Mouse (Mus musculus): Measurements from ENCODE around the gene Tshz3. TPM values are rescaled to one million over a fixed set of nuclear protein-coding genes. Genes with fewer than 3 reads are reported as not detected.

Tshz3 gene
- polyA plus RNA-seq, 1 experiment, result 8.5 TPM

DNA sequence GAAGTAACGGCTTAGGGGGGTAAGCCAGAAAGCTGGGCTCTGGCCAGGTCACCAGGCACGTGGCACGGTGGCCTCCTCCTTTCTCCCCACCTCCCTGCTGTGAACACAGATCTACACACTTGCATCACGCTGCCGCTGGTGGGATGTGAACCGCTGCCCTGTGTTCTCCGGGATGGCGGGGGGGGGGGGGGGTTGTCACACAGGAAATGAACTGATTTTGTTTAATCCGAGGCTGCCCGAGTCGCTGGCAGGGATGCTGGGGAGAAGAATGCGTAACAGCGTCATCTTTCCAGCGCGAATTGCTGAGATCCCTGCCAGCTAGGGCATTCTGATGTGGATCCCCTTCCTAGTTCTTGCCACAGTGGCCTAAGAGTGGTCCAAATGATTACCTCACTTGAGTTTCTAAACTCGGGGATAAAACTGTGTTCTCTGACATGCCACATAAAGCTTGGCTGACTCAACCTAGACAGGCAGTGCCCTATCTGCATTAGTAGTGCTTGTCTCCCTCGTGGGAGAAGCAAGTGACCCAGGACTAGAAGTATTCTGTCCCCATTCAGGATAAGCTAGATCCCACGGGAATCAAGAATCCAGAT lies 18.0 kb upstream of the Tshz3 start:
- Histone ChIP-seq H3K79me2 (ENCODE audit: control insufficient read depth, insufficient read depth) (no peaks in the 10 kb centered on the region), H3K4me3 (ENCODE audit: insufficient read depth, poor library complexity, severe bottlenecking) (no peak overlapping the region), H3K36me3 (ENCODE audit: control insufficient read depth, insufficient read depth) (no peaks in the 10 kb centered on the region), H3ac (ENCODE audit: control insufficient read depth, insufficient read length, low read depth) (peak overlapping the region; percentile 19), H3K79me3 (ENCODE audit: low read depth) (no peaks in the 10 kb centered on the region), H3K27me3 (ENCODE audit: control insufficient read depth, insufficient read depth, insufficient read length) (no peaks in the 10 kb centered on the region)
- TF ChIP-seq MYOG (IDR thresholded peaks at IDR 0.05; ENCODE audit: control insufficient read depth, extremely low read depth, insufficient read length) (no peak), CTCF (IDR thresholded peaks at IDR 0.05; ENCODE audit: control insufficient read depth, insufficient read depth, insufficient read length) (no peak), CEBPB (IDR thresholded peaks at IDR 0.05; ENCODE audit: low read depth) (no peak), USF1 (IDR thresholded peaks at IDR 0.05; ENCODE audit: low read depth) (no peak), MYOD1 (IDR thresholded peaks at IDR 0.05; ENCODE audit: control insufficient read depth, insufficient read length, low read depth) (no peak), FOSL1 (IDR thresholded peaks at IDR 0.05; ENCODE audit: insufficient read depth, low read length, poor library complexity, severe bottlenecking) (no peak), MAX (IDR thresholded peaks at IDR 0.05) (no peak)

DNA sequence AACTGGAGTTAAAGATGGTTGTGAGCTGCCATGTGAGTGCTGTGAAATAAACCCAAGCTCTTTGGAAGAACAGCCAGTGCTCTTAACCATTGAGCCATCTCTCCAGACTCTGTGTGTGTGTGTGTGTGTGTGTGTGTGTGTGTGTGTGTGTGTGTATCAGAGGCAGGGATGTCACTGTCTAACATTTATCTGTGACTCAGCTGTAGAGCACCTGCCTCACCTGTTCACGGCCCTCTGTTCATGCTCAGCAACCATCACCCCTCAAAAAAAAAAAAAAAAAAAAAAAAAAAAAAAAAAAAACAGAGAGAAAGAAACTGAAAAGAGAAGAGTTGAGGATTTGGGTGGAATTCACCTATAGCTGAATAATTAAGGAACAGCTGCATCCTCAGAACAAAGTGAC lies 10.4 kb upstream of the Tshz3 start:
- H3K4me3 ChIP-seq (ENCODE audit: insufficient read depth, poor library complexity, severe bottlenecking), result no peak overlapping the region
- H3K27me3 ChIP-seq (ENCODE audit: control insufficient read depth, insufficient read depth, insufficient read length), result no peaks in the 10 kb centered on the region
- no peak overlapping the region for H3ac ChIP-seq (ENCODE audit: control insufficient read depth, insufficient read length, low read depth)
- H3K36me3 ChIP-seq (ENCODE audit: control insufficient read depth, insufficient read depth), result no peaks in the 10 kb centered on the region
- H3K79me2 ChIP-seq (ENCODE audit: control insufficient read depth, insufficient read depth), result no peaks in the 10 kb centered on the region
- no peaks in the 10 kb centered on the region for H3K79me3 ChIP-seq (ENCODE audit: low read depth)
- TF ChIP-seq CEBPB (IDR thresholded peaks at IDR 0.05; ENCODE audit: low read depth) (no peak), USF1 (IDR thresholded peaks at IDR 0.05; ENCODE audit: low read depth) (no peak), MYOD1 (IDR thresholded peaks at IDR 0.05; ENCODE audit: control insufficient read depth, insufficient read length, low read depth) (no peak), MYOG (IDR thresholded peaks at IDR 0.05; ENCODE audit: control insufficient read depth, extremely low read depth, insufficient read length) (no peak), CTCF (IDR thresholded peaks at IDR 0.05; ENCODE audit: control insufficient read depth, insufficient read depth, insufficient read length) (no peak), FOSL1 (IDR thresholded peaks at IDR 0.05; ENCODE audit: insufficient read depth, low read length, poor library complexity, severe bottlenecking) (no peak), MAX (IDR thresholded peaks at IDR 0.05) (no peak)

DNA sequence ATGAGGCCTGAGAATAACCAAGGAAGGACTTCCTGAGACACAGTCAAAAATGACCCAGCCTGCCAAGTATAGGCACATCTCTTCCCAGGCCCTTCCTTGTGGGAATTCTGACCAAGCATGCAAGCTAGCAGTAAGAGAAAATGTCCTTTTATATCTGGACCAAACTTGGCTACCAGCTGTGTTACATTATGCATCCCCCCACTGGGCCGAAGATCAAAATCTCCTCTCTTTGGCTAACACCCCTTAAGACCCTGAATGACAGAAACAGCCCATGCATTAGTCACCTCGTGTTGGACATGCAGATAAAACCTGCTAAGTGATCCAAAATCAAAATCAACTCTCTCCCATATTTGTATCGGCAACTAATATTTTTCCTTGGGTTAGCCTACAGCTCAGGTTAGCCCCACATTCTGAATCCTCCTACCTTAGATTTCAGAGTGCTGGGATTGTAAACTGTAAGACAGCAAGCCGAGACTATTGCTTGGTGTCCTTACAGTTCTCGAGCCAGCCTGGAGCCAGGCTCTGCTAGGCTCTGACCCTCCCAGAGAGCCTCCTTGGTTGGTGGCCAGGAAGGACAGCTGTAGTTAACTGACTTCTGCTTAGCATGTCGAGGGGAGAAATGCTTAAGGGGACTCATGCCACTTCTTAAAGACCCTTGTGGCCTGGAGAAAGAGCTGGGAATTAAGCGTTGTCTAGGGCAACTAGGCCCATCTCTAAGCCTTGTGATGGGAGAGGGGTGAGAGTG lies 8.7 kb upstream of the Tshz3 start:
- Histone ChIP-seq H3K36me3 (ENCODE audit: control insufficient read depth, insufficient read depth) (no peaks in the 10 kb centered on the region), H3ac (ENCODE audit: control insufficient read depth, insufficient read length, low read depth) (no peak overlapping the region), H3K27me3 (ENCODE audit: control insufficient read depth, insufficient read depth, insufficient read length) (no peaks in the 10 kb centered on the region), H3K4me3 (ENCODE audit: insufficient read depth, poor library complexity, severe bottlenecking) (no peak overlapping the region), H3K79me2 (ENCODE audit: control insufficient read depth, insufficient read depth) (peaks cover 4% of the 10 kb centered on the region), H3K79me3 (ENCODE audit: low read depth) (peaks cover 1% of the 10 kb centered on the region)
- TF ChIP-seq FOSL1 (IDR thresholded peaks at IDR 0.05; ENCODE audit: insufficient read depth, low read length, poor library complexity, severe bottlenecking), result no peak
- no peak for TF ChIP-seq MYOG (IDR thresholded peaks at IDR 0.05; ENCODE audit: control insufficient read depth, extremely low read depth, insufficient read length)
- TF ChIP-seq MYOD1 (IDR thresholded peaks at IDR 0.05; ENCODE audit: control insufficient read depth, insufficient read length, low read depth), result no peak
- no peak for TF ChIP-seq MAX (IDR thresholded peaks at IDR 0.05)
- TF ChIP-seq USF1 (IDR thresholded peaks at IDR 0.05; ENCODE audit: low read depth), result no peak

DNA sequence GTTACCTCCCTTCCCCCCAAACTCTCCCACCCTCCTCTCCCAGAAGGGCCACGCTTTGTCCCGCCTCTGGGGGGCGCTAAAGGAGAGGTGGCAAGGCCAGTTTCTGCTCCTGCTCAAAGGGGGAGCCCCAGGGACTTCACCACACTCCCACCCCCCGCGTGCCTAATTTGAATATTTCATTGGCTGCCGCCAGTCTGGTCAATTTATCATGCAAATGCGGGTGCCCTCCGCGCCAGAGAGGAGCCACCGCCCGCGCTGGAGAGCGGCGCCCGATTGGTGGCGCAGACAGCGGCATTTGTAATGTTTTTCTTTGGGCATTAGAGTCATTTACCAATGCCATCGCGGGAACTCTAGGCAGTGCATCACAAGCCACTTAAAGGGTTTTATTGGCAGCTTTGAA lies 7.4 kb upstream of the Tshz3 start:
- no peak overlapping the region for H3K4me3 ChIP-seq (ENCODE audit: insufficient read depth, poor library complexity, severe bottlenecking)
- H3ac ChIP-seq (ENCODE audit: control insufficient read depth, insufficient read length, low read depth), result no peak overlapping the region
- no peaks in the 10 kb centered on the region for H3K27me3 ChIP-seq (ENCODE audit: control insufficient read depth, insufficient read depth, insufficient read length)
- no peaks in the 10 kb centered on the region for H3K36me3 ChIP-seq (ENCODE audit: control insufficient read depth, insufficient read depth)
- TF ChIP-seq MYOG (IDR thresholded peaks at IDR 0.05; ENCODE audit: control insufficient read depth, extremely low read depth, insufficient read length) (no peak), MAX (IDR thresholded peaks at IDR 0.05) (no peak), CTCF (IDR thresholded peaks at IDR 0.05; ENCODE audit: control insufficient read depth, insufficient read depth, insufficient read length) (peak; percentile 56)
- H3K79me2 ChIP-seq (ENCODE audit: control insufficient read depth, insufficient read depth), result peaks cover 17% of the 10 kb centered on the region
- H3K79me3 ChIP-seq (ENCODE audit: low read depth), result peaks cover 1% of the 10 kb centered on the region

DNA sequence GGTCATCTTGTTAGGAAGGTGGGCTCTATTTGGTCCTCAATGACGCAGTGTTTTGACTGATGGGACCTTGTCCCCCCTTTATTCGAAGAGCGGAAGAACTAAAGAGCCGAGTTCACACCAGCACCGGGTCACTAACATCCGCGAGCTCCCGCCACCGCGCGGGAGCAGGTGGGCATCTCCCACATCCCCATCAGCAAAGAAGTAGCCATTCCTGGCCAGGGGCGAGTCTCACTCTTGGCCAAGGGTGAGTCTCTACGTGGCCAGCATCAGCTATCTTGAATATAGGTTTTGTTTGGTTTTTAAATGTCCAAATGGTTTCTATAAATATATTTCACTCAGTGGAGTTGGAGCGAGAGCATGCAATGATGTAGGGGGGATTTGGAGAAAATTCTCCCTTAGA lies 6.3 kb upstream of the Tshz3 start:
- peaks cover 23% of the 10 kb centered on the region for H3K79me2 ChIP-seq (ENCODE audit: control insufficient read depth, insufficient read depth)
- H3K4me3 ChIP-seq (ENCODE audit: insufficient read depth, poor library complexity, severe bottlenecking), result no peak overlapping the region
- H3K36me3 ChIP-seq (ENCODE audit: control insufficient read depth, insufficient read depth), result no peaks in the 10 kb centered on the region
- peaks cover 1% of the 10 kb centered on the region for H3K79me3 ChIP-seq (ENCODE audit: low read depth)
- H3K27me3 ChIP-seq (ENCODE audit: control insufficient read depth, insufficient read depth, insufficient read length), result no peaks in the 10 kb centered on the region
- no peak overlapping the region for H3ac ChIP-seq (ENCODE audit: control insufficient read depth, insufficient read length, low read depth)
- TF ChIP-seq CTCF (IDR thresholded peaks at IDR 0.05; ENCODE audit: control insufficient read depth, insufficient read depth, insufficient read length) (no peak), MYOG (IDR thresholded peaks at IDR 0.05; ENCODE audit: control insufficient read depth, extremely low read depth, insufficient read length) (no peak), MYOD1 (IDR thresholded peaks at IDR 0.05; ENCODE audit: control insufficient read depth, insufficient read length, low read depth) (no peak), CEBPB (IDR thresholded peaks at IDR 0.05; ENCODE audit: low read depth) (no peak), USF1 (IDR thresholded peaks at IDR 0.05; ENCODE audit: low read depth) (no peak)

DNA sequence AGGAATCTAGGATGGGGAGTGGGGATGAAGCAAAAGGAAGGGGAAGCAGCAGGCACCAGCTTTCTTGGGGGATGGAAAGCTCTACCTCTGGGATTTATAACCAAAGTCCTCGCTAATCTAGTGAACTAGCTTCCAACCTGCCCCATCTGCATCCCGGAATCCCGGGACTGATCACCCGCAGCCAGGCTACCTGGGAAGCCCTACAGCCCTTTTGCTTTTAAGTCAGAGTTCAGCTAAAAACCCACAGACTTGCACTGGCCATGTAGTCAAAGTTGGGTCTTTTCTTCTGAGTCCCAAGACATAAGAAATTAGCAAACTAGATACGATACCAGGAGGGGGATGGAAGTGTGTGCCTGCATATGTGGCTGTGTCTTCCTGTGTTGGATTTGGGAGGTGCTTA lies 5.5 kb upstream of the Tshz3 start:
- H3K79me2 ChIP-seq (ENCODE audit: control insufficient read depth, insufficient read depth), result peaks cover 23% of the 10 kb centered on the region
- no peak overlapping the region for H3ac ChIP-seq (ENCODE audit: control insufficient read depth, insufficient read length, low read depth)
- no peak for TF ChIP-seq MYOG (IDR thresholded peaks at IDR 0.05; ENCODE audit: control insufficient read depth, extremely low read depth, insufficient read length)
- TF ChIP-seq USF1 (IDR thresholded peaks at IDR 0.05; ENCODE audit: low read depth), result no peak
- TF ChIP-seq MAX (IDR thresholded peaks at IDR 0.05), result no peak
- no peak overlapping the region for H3K4me3 ChIP-seq (ENCODE audit: insufficient read depth, poor library complexity, severe bottlenecking)
- H3K27me3 ChIP-seq (ENCODE audit: control insufficient read depth, insufficient read depth, insufficient read length), result no peaks in the 10 kb centered on the region
- no peaks in the 10 kb centered on the region for H3K36me3 ChIP-seq (ENCODE audit: control insufficient read depth, insufficient read depth)
- H3K79me3 ChIP-seq (ENCODE audit: low read depth), result peaks cover 1% of the 10 kb centered on the region

Measured in C2C12 (cell line).